Mouse (Mus musculus) heart, embryonic 12.5 days (tissue): ENCODE results near the gene Fam229a. TPM values are rescaled to one million over a fixed set of nuclear protein-coding genes. Genes with fewer than 3 reads are reported as not detected.

Source experiments
- ATAC-seq: fragments of 200-750 bp; cut with Nextera tagmentation; 2 replicates; pipeline ENCODE4 v1.8.0; 2017; ENCODE audit warnings: moderate TSS enrichment, moderate library complexity; ENCODE audit not compliant: insufficient number of reproducible peaks, low FRiP score
- H3K27ac ChIP-seq: fragments of 300-500 bp; sonication (generic); 2 replicates; pipeline ENCODE4 v1.5.1; 2016; ENCODE audit warnings: mild to moderate bottlenecking, moderate library complexity; ENCODE audit not compliant: poor library complexity, severe bottlenecking
- H3K27me3 ChIP-seq: fragments of 300-500 bp; sonication (generic); replicated peaks from 2 replicates; pipeline ENCODE4 v1.6.1; 2016; ENCODE audit warnings: mild to moderate bottlenecking, moderate library complexity
- H3K36me3 ChIP-seq: fragments of 300-500 bp; sonication (generic); 2 replicates; pipeline ENCODE4 v1.6.1; 2016; ENCODE audit warnings: mild to moderate bottlenecking, moderate library complexity
- H3K4me1 ChIP-seq: fragments of 300-500 bp; sonication (generic); replicated peaks from 2 replicates; pipeline ENCODE4 v1.6.1; 2016; ENCODE audit warnings: mild to moderate bottlenecking
- H3K4me2 ChIP-seq: fragments of 300-500 bp; sonication (generic); 2 replicates; pipeline ENCODE4 v1.6.1; 2016; ENCODE audit warnings: mild to moderate bottlenecking, moderate library complexity
- H3K4me3 ChIP-seq: fragments of 300-500 bp; sonication (generic); 2 replicates; pipeline ENCODE4 v1.5.1; 2016; ENCODE audit warnings: mild to moderate bottlenecking
- H3K9ac ChIP-seq: fragments of 300-500 bp; sonication (generic); 2 replicates; pipeline ENCODE4 v1.6.1; 2016; ENCODE audit warnings: mild to moderate bottlenecking, moderate library complexity
- H3K9me3 ChIP-seq: fragments of 300-500 bp; sonication (generic); replicated peaks from 2 replicates; pipeline ENCODE4 v1.6.1; 2016; ENCODE audit warnings: mild to moderate bottlenecking, moderate library complexity
- WGBS: fragments of 180-500 bp; shearing (Covaris S2); methylation state at CpG from one replicate; pipeline ENCODE4 v1.1.7; 2016; 5-methylcytosine and 5-hydroxymethylcytosine counted together
- polyA plus RNA-seq: library from polyadenylated mRNA; unstranded; fragments of >200 nt; fragmentation: Nextera tagmentation; extraction: Ambion mirVana; gene quantifications from 2 replicates; pipeline ENCODE4 v1.2.1, GENCODE M21; 2016

The Fam229a gene
- polyA plus RNA-seq, 1 experiment from 2014 or later = 0.32 TPM

GRCm38 (mm10) chr4:129496631-129497030, 5.6 kb downstream of the Fam229a start:
- H3K9ac ChIP-seq = peak overlapping the region; percentile 25; the same call in 1 of the 2 replicates
- H3K36me3 ChIP-seq = no peaks in the 10 kb centered on the region
- peaks cover 51% of the 10 kb centered on the region for H3K4me1 ChIP-seq
- peak overlapping the region; percentile 79 for H3K27ac ChIP-seq
- H3K9me3 ChIP-seq = no peaks in the 10 kb centered on the region
- peaks cover 10% of the 10 kb centered on the region for H3K27me3 ChIP-seq
- no peak overlapping the region; the same call in 1 of the 2 replicates for H3K4me3 ChIP-seq
- WGBS = 38% methylated on average over 6 of the region's 6 CpGs
- ATAC-seq = peak; percentile 45
- H3K4me2 ChIP-seq = peak overlapping the region; percentile 41

DNA sequence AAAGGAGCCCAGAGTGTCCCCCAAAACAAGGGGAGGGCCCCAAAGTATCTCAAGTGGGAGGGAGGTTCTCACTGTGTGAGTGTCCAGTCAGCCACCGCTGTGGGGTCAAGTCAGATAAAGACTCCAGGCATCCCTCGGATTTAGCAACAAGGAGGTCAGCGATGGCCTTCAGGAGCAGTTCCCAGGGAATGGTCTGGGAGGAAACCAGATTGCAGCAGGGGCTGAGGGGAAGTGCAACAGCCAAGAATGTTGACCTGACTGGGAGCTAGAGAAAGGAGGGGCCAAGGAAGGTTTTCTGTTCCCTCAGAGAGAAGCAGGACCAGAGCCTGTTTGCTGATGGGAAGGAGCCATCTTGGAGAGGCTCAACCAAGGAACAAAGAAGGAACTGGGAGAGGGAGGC, 8.0 kb downstream of the Fam229a start:
- H3K4me1 ChIP-seq = peaks cover 70% of the 10 kb centered on the region

GRCm38 (mm10) chr4:129500017-129500416, 9.0 kb downstream of the Fam229a start:
- H3K9me3 ChIP-seq = no peaks in the 10 kb centered on the region
- ATAC-seq = no peak
- peak overlapping the region; percentile 76; the same call in 1 of the 2 replicates for H3K9ac ChIP-seq
- peak overlapping the region; percentile 89 for H3K27ac ChIP-seq
- 77% methylated on average over 8 of the region's 8 CpGs for WGBS
- peak overlapping the region; percentile 68 for H3K4me2 ChIP-seq
- peak overlapping the region; percentile 57 for H3K4me3 ChIP-seq
- H3K36me3 ChIP-seq = no peaks in the 10 kb centered on the region
- H3K4me1 ChIP-seq = peaks cover 75% of the 10 kb centered on the region
- no peaks in the 10 kb centered on the region for H3K27me3 ChIP-seq

More for the DNA sequence above, 8.0 kb downstream of the Fam229a start:
- H3K9ac ChIP-seq = no peak overlapping the region
- H3K4me3 ChIP-seq = no peak overlapping the region
- WGBS = 18% methylated on average over 3 of the region's 3 CpGs
- no peaks in the 10 kb centered on the region for H3K9me3 ChIP-seq
- H3K27me3 ChIP-seq = no peaks in the 10 kb centered on the region
- ATAC-seq = no peak
- H3K27ac ChIP-seq = peak overlapping the region; percentile 89
- no peaks in the 10 kb centered on the region for H3K36me3 ChIP-seq
- H3K4me2 ChIP-seq = no peak overlapping the region

GRCm38 (mm10) chr4:129500607-129501566, 9.9 kb downstream of the Fam229a start:
- Histone ChIP-seq H3K27ac (peak overlapping the region; percentile 89), H3K9me3 (no peaks in the 10 kb centered on the region), H3K9ac (peak overlapping the region; percentile 76), H3K4me1 (peaks cover 66% of the 10 kb centered on the region), H3K4me3 (peak overlapping the region; percentile 57), H3K36me3 (no peaks in the 10 kb centered on the region), H3K27me3 (no peaks in the 10 kb centered on the region), H3K4me2 (peak overlapping the region; percentile 68)
- WGBS = 2% methylated on average over 43 of the region's 49 CpGs
- peak; percentile 90 for ATAC-seq

- Histone ChIP-seq H3K4me3 (no peak overlapping the region), H3K4me2 (no peak overlapping the region), H3K27me3 (no peaks in the 10 kb centered on the region), H3K9me3 (no peaks in the 10 kb centered on the region), H3K4me1 (peaks cover 54% of the 10 kb centered on the region), H3K9ac (no peak overlapping the region), H3K36me3 (no peaks in the 10 kb centered on the region), H3K27ac (no peak overlapping the region; the same call in 1 of the 2 replicates)
- ATAC-seq = no peak
- 49% methylated on average over 9 of the region's 9 CpGs for WGBS
These were observed 11.4 kb downstream of the Fam229a start for GRCm38 (mm10) chr4:129502327-129502888.

DNA sequence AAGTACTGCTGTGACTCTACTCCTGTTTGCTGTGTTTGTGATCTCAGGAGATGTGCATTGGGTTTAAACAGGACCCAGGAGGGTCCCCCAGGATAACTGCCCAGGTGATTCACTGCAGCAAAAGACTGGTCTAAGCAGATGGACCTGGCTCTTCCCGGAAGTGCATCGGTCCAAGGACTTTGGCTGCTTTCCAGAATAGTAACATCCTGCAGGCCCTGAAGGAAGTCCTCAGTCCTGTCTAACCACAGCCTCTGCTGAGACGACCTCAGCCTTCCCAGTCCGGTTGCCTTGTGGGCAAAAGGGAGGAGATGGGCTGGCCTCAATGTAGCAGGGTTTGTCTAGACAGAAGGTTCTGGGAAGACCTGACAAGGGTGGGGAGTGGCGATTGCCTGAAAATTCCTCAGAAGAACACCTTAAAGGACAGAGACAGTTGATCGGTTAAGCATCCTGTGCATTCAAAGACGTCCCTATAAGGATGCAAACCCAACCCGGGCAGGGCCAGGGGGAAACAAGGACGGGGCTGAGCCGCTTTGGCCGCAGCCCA, 12.0 kb downstream of the Fam229a start:
- Histone ChIP-seq H3K27me3 (no peaks in the 10 kb centered on the region), H3K36me3 (no peaks in the 10 kb centered on the region), H3K9ac (no peak overlapping the region), H3K4me2 (no peak overlapping the region), H3K4me3 (no peak overlapping the region), H3K27ac (no peak overlapping the region), H3K9me3 (no peaks in the 10 kb centered on the region), H3K4me1 (peaks cover 55% of the 10 kb centered on the region)
- 63% methylated on average over 11 of the region's 11 CpGs for WGBS
- no peak for ATAC-seq

GRCm38 (mm10) chr4:129505511-129505910, 14.5 kb downstream of the Fam229a start:
- Histone ChIP-seq H3K4me2 (no peak overlapping the region), H3K4me1 (peaks cover 53% of the 10 kb centered on the region), H3K27me3 (no peaks in the 10 kb centered on the region), H3K4me3 (no peak overlapping the region), H3K36me3 (no peaks in the 10 kb centered on the region), H3K27ac (no peak overlapping the region), H3K9ac (no peak overlapping the region), H3K9me3 (no peaks in the 10 kb centered on the region)
- no peak for ATAC-seq
- WGBS = 85% methylated on average over 3 of the region's 3 CpGs

- no peak for ATAC-seq
- WGBS = 50% methylated on average over 9 of the region's 10 CpGs
- Histone ChIP-seq H3K4me3 (no peak overlapping the region), H3K4me1 (peaks cover 51% of the 10 kb centered on the region), H3K9me3 (no peaks in the 10 kb centered on the region), H3K36me3 (no peaks in the 10 kb centered on the region), H3K27ac (no peak overlapping the region), H3K4me2 (0 out of 2 replicates have a peak overlapping the region, but pooled peaks have one; percentile 5), H3K9ac (no peak overlapping the region), H3K27me3 (no peaks in the 10 kb centered on the region)
These were observed 16.6 kb downstream of the Fam229a start for GRCm38 (mm10) chr4:129507434-129508236.

- Histone ChIP-seq H3K27ac (no peak overlapping the region), H3K4me3 (no peak overlapping the region), H3K4me2 (0 out of 2 replicates have a peak overlapping the region, but pooled peaks have one; percentile 5), H3K9ac (no peak overlapping the region), H3K4me1 (peaks cover 51% of the 10 kb centered on the region), H3K9me3 (no peaks in the 10 kb centered on the region), H3K27me3 (no peaks in the 10 kb centered on the region), H3K36me3 (no peaks in the 10 kb centered on the region)
- WGBS = 38% methylated on average over 3 of the region's 3 CpGs
- ATAC-seq = no peak
These were observed 17.2 kb downstream of the Fam229a start for GRCm38 (mm10) chr4:129508237-129508515.

DNA sequence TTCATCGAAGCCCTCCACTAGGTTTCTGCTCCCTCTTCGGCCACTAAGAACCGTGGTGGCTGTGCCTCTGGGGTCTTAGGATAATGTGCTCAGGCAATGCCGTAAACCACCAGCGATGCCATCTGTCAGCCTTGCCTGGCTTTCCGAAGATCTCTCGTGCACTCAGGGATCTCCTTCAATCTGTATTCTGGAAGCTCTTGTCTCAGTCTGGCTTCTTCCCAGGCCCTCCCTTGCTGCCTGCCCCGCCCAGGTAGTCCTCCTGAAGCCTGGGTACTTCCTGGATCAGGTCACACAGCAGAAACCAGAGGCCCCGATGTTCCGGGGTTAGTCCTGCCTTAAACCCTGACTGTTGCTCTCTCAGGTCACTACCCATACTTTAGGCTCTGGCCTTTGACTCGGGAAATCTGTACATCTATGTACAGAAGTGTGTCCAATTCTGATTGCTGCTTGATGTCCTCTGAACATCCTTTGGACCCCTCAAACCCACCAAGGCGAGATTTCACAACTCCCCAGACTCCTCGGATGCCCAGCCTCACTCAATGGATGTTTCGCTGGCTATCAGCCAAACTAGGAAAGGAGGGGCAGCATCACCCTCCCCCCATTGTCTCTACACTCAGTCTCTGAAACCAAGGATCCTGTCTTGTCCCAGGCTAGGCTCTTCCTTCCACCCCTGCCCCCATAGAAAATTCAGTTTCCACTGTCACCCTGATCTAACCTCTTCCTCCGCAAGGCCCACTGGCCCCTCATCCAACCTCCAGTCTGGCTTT, 18.0 kb downstream of the Fam229a start:
- Histone ChIP-seq H3K4me2 (no peak overlapping the region), H3K9me3 (no peaks in the 10 kb centered on the region), H3K4me3 (no peak overlapping the region), H3K27ac (no peak overlapping the region), H3K4me1 (peaks cover 44% of the 10 kb centered on the region), H3K36me3 (no peaks in the 10 kb centered on the region), H3K9ac (0 out of 2 replicates have a peak overlapping the region, but pooled peaks have one; percentile 2), H3K27me3 (no peaks in the 10 kb centered on the region)
- WGBS = 65% methylated on average over 15 of the region's 15 CpGs
- ATAC-seq = no peak
